20 mouse cellular contexts compared by ENCODE assay signal in the genomic region with DNA sequence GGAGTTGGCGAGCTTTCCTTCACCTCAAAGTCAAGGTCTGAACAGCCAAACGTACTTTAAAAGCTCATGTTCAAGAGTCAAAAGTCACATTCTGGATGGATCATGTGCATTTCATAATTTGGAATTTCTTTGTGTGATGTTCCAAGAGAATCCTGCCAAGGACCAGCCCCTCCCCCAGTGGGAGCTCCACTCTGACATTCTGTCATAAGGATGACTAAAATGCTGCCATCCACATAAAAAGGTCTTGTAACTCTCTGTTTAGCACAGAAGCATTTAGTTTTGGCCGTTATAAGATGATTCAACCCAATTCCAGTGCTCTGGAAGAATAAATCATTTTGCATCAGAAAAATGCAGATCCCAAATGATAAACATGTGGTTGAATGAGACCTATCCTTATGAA. TPM values are rescaled to one million over a fixed set of nuclear protein-coding genes. Genes with fewer than 3 reads are reported as not detected.
DNase-seq lines count a peak whose midpoint lies in the region; ATAC-seq lines count a peak whose summit lies in the region.
"Had no signal": no experiment of that assay in that cellular context is flagged by ENCODE, and none has a peak within 500 bp of the region (broad histone marks: within the 10 kb centered on the region; RNA-seq: fewer than 3 reads in every experiment).

No protein-coding gene starts in this region.

- H3K27me3 ChIP-seq in forebrain, embryonic 14.5 days (replicated peaks; ENCODE audit: control insufficient read depth, insufficient read depth, low read length): no peaks in the 10 kb centered on the region
- H3K27me3 ChIP-seq: liver, embryonic 13.5 days; midbrain, embryonic 13.5 days; neural tube, embryonic 15.5 days had no signal

- H3K9me3 ChIP-seq in forebrain, embryonic 14.5 days (replicated peaks; ENCODE audit: control insufficient read depth, low read length): no peaks in the 10 kb centered on the region
- H3K9me3 ChIP-seq: liver, embryonic 13.5 days; midbrain, embryonic 13.5 days; neural tube, embryonic 15.5 days had no signal

- peak; percentile 25 for DNase-seq in gastrocnemius, adult 18-20 months (ENCODE audit: low spot score)
- DNase-seq in gastrocnemius, postnatal 25 days: no peak
- peak; percentile 5 for DNase-seq in 3134 (ENCODE audit: extremely low read depth, insufficient read length, low spot score)
- peak; percentile 54 for DNase-seq in adipocyte (ENCODE audit: low spot score)
- peak; percentile 35 for DNase-seq in lung, postnatal 10 days
- no peak for DNase-seq in left cerebral cortex, postnatal 10 days (ENCODE audit: extremely low spot score in 1 of 2, low spot score in 2 of 2)
- DNase-seq in forebrain, embryonic 14.5 days (ENCODE audit: low spot score): no peak
- DNase-seq: cerebellum, postnatal 14 days; embryo, embryonic 11 days; forebrain, postnatal 0 days; kidney, adult 9 months; layer of hippocampus, postnatal 36 days; left cerebral cortex, postnatal 4 days; liver, embryonic 13.5 days; right cerebral cortex, postnatal 4 days; thymus, postnatal 4 days had no signal

- no peak overlapping the region for H3K4me2 ChIP-seq in forebrain, embryonic 14.5 days (ENCODE audit: low read length)
- H3K4me2 ChIP-seq: liver, embryonic 13.5 days; midbrain, embryonic 13.5 days; neural tube, embryonic 15.5 days had no signal

- no peak overlapping the region for H3K9ac ChIP-seq in forebrain, embryonic 14.5 days (ENCODE audit: low read length)
- H3K9ac ChIP-seq: forebrain, postnatal 0 days; liver, embryonic 13.5 days; midbrain, embryonic 13.5 days; neural tube, embryonic 15.5 days had no signal

- no peak for ATAC-seq in forebrain, embryonic 14.5 days
- ATAC-seq: forebrain, postnatal 0 days; inflammation-experienced regulatory T-cells, adult 6 months; midbrain, embryonic 13.5 days had no signal

- no peaks in the 10 kb centered on the region for H3K36me3 ChIP-seq in forebrain, embryonic 14.5 days (ENCODE audit: control insufficient read depth, insufficient read depth, low read length)
- H3K36me3 ChIP-seq: liver, embryonic 13.5 days; midbrain, embryonic 13.5 days; neural tube, embryonic 15.5 days had no signal

- intact Hi-C loops in left cerebral cortex, postnatal 10 days (cut with DNase I): no loop called here

- H3K4me3 ChIP-seq in forebrain, embryonic 14.5 days (ENCODE audit: low read depth, low read length): no peak overlapping the region
- H3K4me3 ChIP-seq: liver, embryonic 13.5 days; midbrain, embryonic 13.5 days; myocyte; neural tube, embryonic 15.5 days had no signal

- WGBS in forebrain, embryonic 14.5 days: 91% methylated on average over 3 of the region's 3 CpGs

- no peak overlapping the region for H3K27ac ChIP-seq in forebrain, embryonic 14.5 days (ENCODE audit: low read depth, low read length)
- H3K27ac ChIP-seq: liver, embryonic 13.5 days; midbrain, embryonic 13.5 days; neural tube, embryonic 15.5 days had no signal

- no peaks in the 10 kb centered on the region for H3K4me1 ChIP-seq in forebrain, embryonic 14.5 days (ENCODE audit: control insufficient read depth, insufficient read depth, low read length)
- H3K4me1 ChIP-seq: liver, embryonic 13.5 days; midbrain, embryonic 13.5 days; neural tube, embryonic 15.5 days had no signal

RNA-seq across cellular contexts. Expression of a gene that starts 10.0 kb away (rescaled TPM):
- 1 to 10 TPM; 1.6 to 3.2 TPM for total RNA-seq in gastrocnemius, adult 18-20 months (2021)
- total RNA-seq in gastrocnemius, postnatal 25 days (2021): 1 to 10 TPM; 3.9 to 5.4 TPM
- 1 to 10 TPM; 4.2 TPM for total RNA-seq in left cerebral cortex, postnatal 10 days (2021)
- 1.7 TPM in 2 replicates for polyA plus RNA-seq in forebrain, embryonic 14.5 days (2014; fragmentation: Nextera tagmentation; extraction: Ambion mirVana)
- polyA plus RNA-seq: inflammation-experienced regulatory T-cells, adult 6 months had no signal

Comparison
In these comparisons a context has a peak if more than half of its experiments do, and no peak if none do; other contexts are left out.
1. DNase-seq: peak in gastrocnemius, adult 18-20 months (single experiment), 3134 (single experiment), adipocyte (single experiment) and lung, postnatal 10 days (single experiment); none in gastrocnemius, postnatal 25 days (single experiment), left cerebral cortex, postnatal 10 days (0 of 2) and forebrain, embryonic 14.5 days (single experiment).